Mouse (Mus musculus): ENCODE measurements at regions not wholly inside any gene's neighbourhood (a gene's known extent, or its start where the extent isn't known, plus 50 kb on each side); places are given as distances from the start of the nearest gene placed in this dataset.
"Not testable (repeated sequence)": the region's sequence is repeated elsewhere in the genome, so short reads cannot be mapped to it uniquely, and the experiment has no call there.

- no peak for DNase-seq
Observed at GRCm38 (mm10) chr16:57924130-57924495, 169.6 kb upstream of the Col8a1 start.

- DNase-seq, result peak in 1 of 2 experiments; percentile 42
Observed at GRCm38 (mm10) chr16:57927816-57928215, 173.3 kb upstream of the Col8a1 start.

- peak; percentile 7 to 56 for DNase-seq
Observed at GRCm38 (mm10) chr16:57928301-57928700, 173.8 kb upstream of the Col8a1 start.

GRCm38 (mm10) chr16:57929151-57929764 is 174.7 kb upstream of the Col8a1 start:
- no peak for DNase-seq

GRCm38 (mm10) chr16:57945404-57945803 is 190.9 kb upstream of the Col8a1 start:
- DNase-seq, result no peak

GRCm38 (mm10) chr16:57947309-57947708 is 192.8 kb upstream of the Col8a1 start:
- DNase-seq, result no peak

- DNase-seq, result no peak
Observed at GRCm38 (mm10) chr16:57949680-57950079, 195.1 kb upstream of the Col8a1 start.

- no peak for DNase-seq
Observed at GRCm38 (mm10) chr16:57970956-57971355, 216.4 kb upstream of the Col8a1 start.

- no peak for DNase-seq
Observed at GRCm38 (mm10) chr16:57984111-57984510, 229.6 kb upstream of the Col8a1 start.

- no peak for DNase-seq
Observed at GRCm38 (mm10) chr16:58005740-58006139, 251.2 kb upstream of the Col8a1 start.

GRCm38 (mm10) chr16:58013557-58013956 is 259.0 kb upstream of the Col8a1 start:
- no peak for DNase-seq

GRCm38 (mm10) chr16:58027525-58027924 is 273.0 kb upstream of the Col8a1 start:
- DNase-seq, result no peak

- not testable (repeated sequence) for DNase-seq
Observed at GRCm38 (mm10) chr16:58028541-58028940, 274.0 kb upstream of the Col8a1 start.

GRCm38 (mm10) chr16:58029674-58030073 is 275.1 kb upstream of the Col8a1 start:
- DNase-seq, result no peak

GRCm38 (mm10) chr16:58068654-58069271 is 314.2 kb upstream of the Col8a1 start:
- no peak for DNase-seq

GRCm38 (mm10) chr16:58072441-58072840 is 317.9 kb upstream of the Col8a1 start:
- no peak for DNase-seq

GRCm38 (mm10) chr16:58100351-58100750 is 307.9 kb upstream of the Dcbld2 start:
- DNase-seq, result no peak

- no peak for DNase-seq
Observed at GRCm38 (mm10) chr16:58110452-58110851, 297.8 kb upstream of the Dcbld2 start.

GRCm38 (mm10) chr16:58126086-58126485 is 282.2 kb upstream of the Dcbld2 start:
- DNase-seq, result no peak

GRCm38 (mm10) chr16:58136144-58136905 is 271.9 kb upstream of the Dcbld2 start:
- no peak for DNase-seq

GRCm38 (mm10) chr16:58136979-58137378 is 271.3 kb upstream of the Dcbld2 start:
- DNase-seq, result no peak

- no peak for DNase-seq
Observed at GRCm38 (mm10) chr16:58137728-58138279, 270.4 kb upstream of the Dcbld2 start.

GRCm38 (mm10) chr16:58146479-58146878 is 261.8 kb upstream of the Dcbld2 start:
- DNase-seq, result no peak

GRCm38 (mm10) chr16:58155538-58155937 is 252.7 kb upstream of the Dcbld2 start:
- DNase-seq, result no peak
